Mouse (Mus musculus): Measurements from ENCODE around the gene Tmem14a.
"Not testable (repeated sequence)": the region's sequence is repeated elsewhere in the genome, so short reads cannot be mapped to it uniquely, and the experiment has no call there.

The Tmem14a gene

GRCm38 (mm10) chr1:21253303-21253650 lies 34.9 kb downstream of the Tmem14a start:
- DNase-seq = no peak

GRCm38 (mm10) chr1:21253856-21254255 lies 35.5 kb downstream of the Tmem14a start:
- no peak for DNase-seq

GRCm38 (mm10) chr1:21255625-21256345 lies 37.4 kb downstream of the Tmem14a start:
- no peak for DNase-seq

- DNase-seq = no peak
These were observed 38.0 kb downstream of the Tmem14a start for GRCm38 (mm10) chr1:21256391-21256790.

GRCm38 (mm10) chr1:21256871-21257270 lies 38.5 kb downstream of the Tmem14a start:
- no peak for DNase-seq

- DNase-seq = not testable (repeated sequence)
These were observed 41.6 kb downstream of the Tmem14a start for GRCm38 (mm10) chr1:21259981-21260380.

- DNase-seq = no peak
These were observed 44.0 kb downstream of the Tmem14a start for GRCm38 (mm10) chr1:21262401-21262800.

GRCm38 (mm10) chr1:21263986-21264385 lies 45.6 kb downstream of the Tmem14a start:
- no peak for DNase-seq

GRCm38 (mm10) chr1:21264747-21265146 lies 46.4 kb downstream of the Tmem14a start:
- no peak for DNase-seq

GRCm38 (mm10) chr1:21266766-21267165 lies 48.4 kb downstream of the Tmem14a start:
- no peak for DNase-seq

GRCm38 (mm10) chr1:21267466-21267865 lies 49.1 kb downstream of the Tmem14a start:
- not testable (repeated sequence) for DNase-seq

GRCm38 (mm10) chr1:21271343-21272055 lies 53.1 kb downstream of the Tmem14a start:
- DNase-seq = peak; percentile 87

- DNase-seq = peak; percentile 43
These were observed 53.7 kb downstream of the Tmem14a start for GRCm38 (mm10) chr1:21272056-21272431.

- DNase-seq = no peak
These were observed 54.7 kb downstream of the Tmem14a start for GRCm38 (mm10) chr1:21273091-21273490.

GRCm38 (mm10) chr1:21274437-21275040 lies 56.2 kb downstream of the Tmem14a start:
- DNase-seq = no peak

- DNase-seq = not testable (repeated sequence)
These were observed 57.0 kb downstream of the Tmem14a start for GRCm38 (mm10) chr1:21275366-21275765.

GRCm38 (mm10) chr1:21276158-21276557 lies 57.8 kb downstream of the Tmem14a start:
- DNase-seq = not testable (repeated sequence)
